Mouse (Mus musculus) heart, postnatal 0 days (tissue): ENCODE measurements at regions not wholly inside any gene's neighbourhood (a gene's known extent, or its start where the extent isn't known, plus 50 kb on each side); places are given as distances from the start of the nearest gene placed in this dataset.

Experiments
- CTCF ChIP-seq: IDR thresholded peaks from 2 replicates; pipeline ENCODE4 v1.5.1; 2016; ENCODE audit warnings: antibody characterized with exemption, control low read depth, low read depth
- EP300 ChIP-seq: IDR thresholded peaks from 2 replicates; pipeline ENCODE4 v1.6.1; 2016; ENCODE audit warnings: antibody characterized with exemption, low read depth

DNA sequence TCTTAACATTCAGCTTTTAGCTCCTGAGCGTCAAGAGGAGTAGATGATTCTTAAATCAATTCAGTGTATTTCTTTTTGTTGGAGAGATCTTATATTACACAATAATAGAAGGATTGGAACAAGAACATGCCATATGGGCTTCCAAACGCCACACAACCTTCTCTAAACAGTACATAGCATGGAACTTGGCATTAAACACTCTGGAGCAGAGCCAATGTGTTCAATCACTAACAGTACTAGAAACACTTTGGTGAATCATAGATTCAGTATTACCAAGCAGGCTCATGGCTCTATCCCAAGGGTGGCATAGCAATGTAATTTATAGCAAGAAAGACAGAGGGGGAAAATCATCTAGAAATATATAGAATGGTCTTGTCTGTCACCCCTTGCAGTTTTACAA lies 60.4 kb upstream of the Gm6812 start:
- no peak for TF ChIP-seq EP300
- TF ChIP-seq CTCF, result no peak
